Mouse (Mus musculus) right cerebral cortex, adult 2 months (tissue): ENCODE measurements at regions not wholly inside any gene's neighbourhood (a gene's known extent, or its start where the extent isn't known, plus 50 kb on each side); places are given as distances from the start of the nearest gene placed in this dataset.

Experiments
- DNase-seq, 2 experiments: peaks; one replicate each; pipeline ENCODE4 v3.0.0; 2021 to 2022; ENCODE audit warnings: low spot score in 2 of 2

DNA sequence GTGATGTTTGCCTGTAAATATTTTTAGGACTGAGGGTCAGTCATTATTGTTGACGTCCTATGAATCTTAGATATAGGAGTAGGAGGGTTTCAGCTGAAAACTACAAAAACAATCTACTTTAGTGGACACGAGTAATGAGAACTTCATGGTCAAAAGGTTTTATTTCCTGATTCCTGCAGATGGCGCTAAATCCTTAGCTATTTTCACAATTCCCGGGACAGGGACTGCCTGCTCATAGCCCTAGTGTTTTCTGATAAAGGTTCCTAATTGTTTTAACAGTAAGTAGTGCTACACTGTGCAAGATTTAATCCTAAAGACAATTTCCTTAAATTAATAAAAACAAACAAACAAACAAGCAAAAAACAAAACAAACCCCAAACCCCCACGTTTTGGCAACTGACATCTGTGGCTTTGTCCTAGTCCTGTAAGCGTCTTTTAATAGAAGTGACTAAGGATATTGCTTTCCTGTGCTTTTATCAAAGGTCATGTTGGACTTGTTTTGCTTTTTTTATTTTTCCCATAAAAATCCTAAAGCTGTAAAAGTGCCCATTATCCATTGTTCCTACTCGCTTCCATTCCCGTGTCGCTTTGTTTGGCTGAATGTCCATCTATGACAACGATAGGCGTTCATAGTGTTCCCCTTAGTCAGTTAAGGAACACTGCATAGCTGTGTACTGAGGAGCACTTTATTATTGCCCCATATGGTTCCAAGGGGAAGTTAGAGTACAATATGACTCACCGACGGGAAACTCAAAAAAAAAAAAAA, 53.5 kb upstream of the Akr1e1 start:
- DNase-seq, result peak; percentile 42 to 68
